Mouse (Mus musculus) neural tube, embryonic 10.5 days (tissue): ENCODE measurements around the gene Plk1.

Experiments
- DNase-seq: peaks from one replicate; pipeline ENCODE4 v3.0.0-alpha.2; 2017; ENCODE audit warnings: low spot score; ENCODE audit errors: extremely low spot score

The Plk1 gene

DNA sequence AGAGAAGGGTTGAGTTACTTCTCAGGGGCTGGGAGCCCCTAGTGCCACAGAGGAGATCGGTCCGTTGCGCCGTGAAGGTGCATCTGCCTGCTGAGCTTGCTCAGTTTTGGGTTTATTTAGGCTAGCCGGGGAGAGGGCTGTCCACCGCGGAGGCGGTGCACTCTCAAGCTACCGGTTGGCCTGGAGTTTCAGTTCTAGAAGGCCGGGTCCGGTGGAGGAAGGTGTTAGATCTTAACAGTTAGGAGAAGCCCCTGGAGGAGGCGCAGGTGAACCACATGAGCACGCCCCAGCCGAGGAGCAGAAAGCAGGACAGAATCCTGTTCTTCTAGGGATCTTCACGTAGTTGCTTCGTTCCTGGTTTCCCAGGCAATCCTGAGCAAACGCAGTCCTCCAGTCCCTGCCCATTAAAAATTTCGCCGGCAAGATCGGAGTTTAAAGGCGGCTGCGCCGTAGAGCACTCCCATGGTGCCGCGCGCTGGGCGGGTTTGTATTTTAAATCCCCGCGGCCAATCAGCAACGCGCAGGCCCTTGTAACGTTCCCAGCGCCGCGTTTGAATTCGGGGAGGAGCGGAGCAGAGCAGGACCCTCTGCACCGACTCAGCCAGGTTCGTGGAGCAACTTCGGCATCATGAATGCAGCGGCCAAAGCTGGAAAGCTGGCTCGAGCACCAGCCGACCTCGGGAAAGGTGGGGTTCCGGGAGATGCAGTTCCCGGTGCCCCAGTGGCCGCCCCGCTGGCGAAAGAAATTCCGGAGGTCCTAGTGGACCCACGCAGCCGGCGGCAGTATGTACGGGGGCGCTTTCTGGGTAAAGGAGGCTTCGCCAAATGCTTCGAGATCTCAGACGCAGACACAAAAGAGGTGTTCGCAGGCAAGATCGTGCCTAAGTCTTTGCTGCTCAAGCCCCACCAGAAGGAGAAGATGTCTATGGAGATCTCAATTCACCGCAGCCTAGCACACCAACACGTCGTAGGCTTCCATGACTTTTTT, at the start of gene Plk1:
Plk1 (plus strand) TSS at position 525 of the 988 bp plus-strand sequence.
- DNase-seq = peak; percentile 88

DNA sequence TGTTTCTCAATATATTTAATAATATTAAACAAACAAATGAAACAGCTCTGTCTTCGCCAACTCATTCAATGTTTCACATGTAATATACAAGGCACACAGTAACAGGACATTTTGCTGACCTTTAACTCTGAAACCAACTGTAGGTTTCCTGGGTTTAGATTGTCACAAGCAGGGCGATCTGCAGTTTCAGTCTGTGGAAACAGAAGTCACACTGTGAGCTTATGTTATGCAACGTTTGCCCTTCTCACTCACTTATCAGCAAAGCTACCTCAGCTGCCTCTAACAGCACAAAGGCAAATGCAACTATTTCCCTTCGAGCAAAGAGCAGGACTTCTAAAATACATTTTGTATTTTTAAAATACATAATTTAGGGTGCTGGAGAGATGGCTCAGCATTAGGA, 35.7 kb upstream of the Plk1 start:
- no peak for DNase-seq

DNA sequence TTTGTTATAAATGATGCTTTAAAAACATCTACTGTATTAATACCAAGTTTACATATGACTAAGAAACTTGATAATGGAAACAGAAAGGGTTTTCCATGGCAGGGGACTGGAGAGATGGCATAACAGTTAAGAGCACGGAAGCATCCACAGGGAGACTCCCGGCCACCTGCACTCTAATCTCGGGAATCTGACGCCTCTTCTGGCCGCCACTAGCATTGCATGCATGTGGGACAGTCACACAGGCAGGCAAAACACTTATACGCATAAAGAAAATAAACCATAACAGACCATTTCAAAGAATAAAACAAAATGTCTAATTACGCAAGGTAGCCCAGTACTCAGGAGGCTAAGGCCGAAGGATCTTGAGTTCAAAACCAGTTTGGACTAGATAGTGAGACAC, 33.6 kb upstream of the Plk1 start:
- DNase-seq = no peak

DNA sequence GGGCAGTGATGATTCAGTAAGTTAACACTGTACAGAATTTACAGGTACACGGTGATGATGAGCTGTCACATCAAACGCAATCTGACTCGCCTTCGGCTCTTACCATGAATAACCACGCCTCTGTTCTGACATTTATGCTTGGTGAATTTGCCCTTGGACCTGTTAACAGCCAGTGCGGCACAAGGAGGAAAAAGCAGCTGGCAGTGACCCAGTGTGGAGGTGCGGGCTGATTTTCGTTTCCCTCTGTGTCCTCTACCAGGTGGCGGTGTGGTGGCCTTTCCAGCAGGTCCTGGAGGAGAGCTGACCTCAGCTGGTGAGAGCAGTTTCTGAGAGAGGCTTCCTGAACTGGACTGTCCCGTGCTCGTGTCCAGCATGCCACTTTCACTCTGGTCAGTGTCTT, 32.3 kb upstream of the Plk1 start:
- no peak for DNase-seq

- no peak for DNase-seq
Measured at GRCm38 (mm10) chr7:122131834-122132233, 27.4 kb upstream of the Plk1 start.

DNA sequence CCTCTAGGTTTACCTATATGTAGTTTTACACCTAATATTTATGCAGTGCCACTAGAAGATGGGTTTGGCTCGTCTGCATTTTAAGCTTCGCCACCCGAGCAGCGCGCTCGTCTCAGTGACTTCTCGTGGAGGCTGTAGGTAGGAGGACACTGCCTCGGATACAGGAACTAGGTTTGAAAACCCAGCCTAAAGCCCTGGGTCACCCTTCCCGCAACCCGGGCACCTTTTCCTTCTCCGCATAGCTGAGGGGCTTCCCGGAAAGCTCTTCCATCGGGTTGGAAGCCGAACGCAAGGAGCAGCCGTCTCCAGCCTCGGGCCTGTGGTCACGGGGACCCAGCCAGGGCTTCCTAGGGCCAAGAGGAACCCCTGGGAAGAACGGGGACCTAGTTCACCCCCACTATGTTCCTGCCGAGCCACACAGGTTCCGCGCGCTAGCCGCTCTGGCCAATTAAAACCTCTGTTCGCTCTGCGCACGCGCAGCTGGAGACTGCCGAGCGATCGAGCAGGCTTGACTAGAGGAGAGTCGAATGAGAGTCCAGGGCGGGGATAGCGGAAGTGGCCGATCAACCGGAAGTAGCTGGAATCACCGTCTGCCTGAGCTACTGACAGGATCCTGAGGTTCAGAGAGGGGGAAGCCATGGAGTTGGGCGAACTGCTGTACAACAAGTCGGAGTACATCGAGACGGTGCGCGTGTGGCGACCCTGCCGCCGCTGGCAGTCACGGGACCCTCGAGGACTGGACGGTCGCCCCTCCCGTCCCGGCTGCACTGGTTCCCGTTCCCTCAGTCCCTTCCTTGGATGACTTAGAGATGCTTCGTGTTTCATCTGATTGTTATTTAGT, 26.5 kb upstream of the Plk1 start, which contains the start of the genes Palb2 and Dctn5:
Palb2 (minus strand) TSS at position 489 of the 841 bp plus-strand sequence.
Dctn5 (plus strand) TSS at position 545 of the 841 bp plus-strand sequence.
- peak; percentile 100 for DNase-seq

GRCm38 (mm10) chr7:122133338-122133625, 26.0 kb upstream of the Plk1 start:
- DNase-seq = no peak

- peak; percentile 27 for DNase-seq
Measured at GRCm38 (mm10) chr7:122135070-122135469, 24.2 kb upstream of the Plk1 start.

DNA sequence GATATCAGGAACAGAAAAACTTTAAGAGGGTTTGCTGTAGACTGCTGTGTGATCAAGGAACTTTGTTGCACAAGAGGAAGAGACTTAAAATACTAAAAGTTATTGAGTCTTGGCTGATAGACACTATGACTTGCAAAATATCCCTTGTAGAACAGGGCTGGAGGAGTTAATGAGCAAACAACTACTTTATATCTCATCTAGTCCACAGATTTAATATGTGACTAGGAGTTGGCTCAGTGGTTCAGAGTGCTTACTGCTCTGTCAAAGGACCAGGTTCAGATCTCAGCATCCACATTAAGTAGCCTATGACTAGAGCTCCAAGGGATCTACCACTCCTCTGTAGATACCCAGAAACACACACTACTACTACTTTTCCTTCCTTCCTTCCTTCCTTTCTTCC, 22.2 kb upstream of the Plk1 start:
- DNase-seq = no peak

DNA sequence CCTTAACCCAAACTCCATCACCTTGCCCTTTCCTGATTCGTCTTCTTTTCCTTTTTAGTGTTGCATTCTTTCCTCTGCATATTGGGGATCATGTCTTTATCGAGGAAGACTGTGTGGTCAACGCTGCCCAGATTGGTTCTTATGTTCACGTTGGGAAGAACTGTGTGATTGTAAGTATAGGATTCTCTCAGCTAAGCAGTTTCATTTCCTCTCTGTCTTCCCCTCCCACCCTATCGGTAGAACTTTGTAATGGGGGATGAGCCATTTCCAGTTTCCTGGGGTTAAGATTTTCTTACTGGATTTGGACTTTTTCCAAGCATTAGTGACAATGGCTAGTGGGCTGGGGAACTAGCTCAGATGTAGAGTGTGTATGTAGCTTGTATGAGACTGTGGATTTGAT, 21.0 kb upstream of the Plk1 start:
- no peak for DNase-seq

DNA sequence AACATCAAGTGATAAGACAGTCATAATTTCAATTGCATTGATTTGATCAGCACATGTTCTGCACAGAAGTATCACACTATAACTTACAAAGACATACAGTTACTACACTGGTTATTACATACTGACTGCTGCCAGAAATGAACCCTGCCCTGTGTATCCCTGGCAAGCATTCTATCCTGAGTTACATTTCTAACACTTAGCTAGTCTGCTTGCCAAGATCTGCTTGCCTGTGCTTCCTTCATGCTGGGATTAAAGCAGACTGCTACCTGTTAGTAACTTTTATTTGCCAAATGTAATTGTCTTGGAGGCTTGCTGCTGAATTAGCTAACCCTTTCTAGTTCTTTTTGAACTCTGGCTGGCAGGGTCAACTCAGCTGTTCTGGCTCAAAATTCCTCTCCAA, 18.2 kb upstream of the Plk1 start:
- no peak for DNase-seq

DNA sequence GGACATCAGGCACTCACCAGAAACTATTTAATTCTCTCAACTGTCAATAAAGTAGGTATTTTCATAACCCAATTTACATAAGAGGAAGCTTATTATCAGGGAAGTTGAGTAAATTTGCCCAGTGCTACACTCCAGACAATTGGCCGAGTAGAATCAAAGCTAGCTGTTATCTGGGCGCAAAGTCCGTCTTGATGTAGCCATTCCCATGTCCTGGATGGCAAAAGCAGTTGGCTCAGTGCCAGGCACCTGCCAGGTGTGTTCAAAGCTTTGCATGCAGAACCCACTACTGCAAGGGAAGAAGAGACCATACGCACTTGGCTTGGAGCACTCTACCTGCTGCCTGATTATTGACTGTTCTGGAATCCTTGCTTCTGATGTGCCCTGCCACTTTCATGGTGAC, 6.8 kb upstream of the Plk1 start:
- no peak for DNase-seq

GRCm38 (mm10) chr7:122158488-122158887, 751 bp upstream of the Plk1 start:
- DNase-seq = no peak

- DNase-seq = peak; percentile 44
Measured at GRCm38 (mm10) chr7:122160037-122160436, 798 bp downstream of the Plk1 start.

DNA sequence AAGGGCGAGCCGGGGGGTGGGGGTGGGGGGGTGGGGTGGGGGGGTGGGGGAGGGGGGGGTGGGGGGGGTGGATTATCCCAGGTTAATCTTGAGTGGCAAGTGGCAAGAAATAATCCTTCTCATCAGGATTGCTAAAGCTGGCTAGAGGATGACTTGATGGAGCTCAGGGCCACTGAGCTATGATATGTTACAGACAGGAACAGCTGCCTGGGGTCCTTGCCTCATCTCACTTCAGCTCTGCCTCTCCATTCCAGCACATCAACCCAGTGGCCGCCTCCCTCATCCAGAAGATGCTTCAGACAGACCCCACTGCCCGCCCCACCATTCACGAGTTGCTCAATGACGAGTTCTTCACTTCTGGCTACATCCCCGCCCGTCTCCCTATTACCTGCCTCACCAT, 4.5 kb downstream of the Plk1 start:
- no peak for DNase-seq

- no peak for DNase-seq
Measured at GRCm38 (mm10) chr7:122167203-122167602, 8.0 kb downstream of the Plk1 start.

DNA sequence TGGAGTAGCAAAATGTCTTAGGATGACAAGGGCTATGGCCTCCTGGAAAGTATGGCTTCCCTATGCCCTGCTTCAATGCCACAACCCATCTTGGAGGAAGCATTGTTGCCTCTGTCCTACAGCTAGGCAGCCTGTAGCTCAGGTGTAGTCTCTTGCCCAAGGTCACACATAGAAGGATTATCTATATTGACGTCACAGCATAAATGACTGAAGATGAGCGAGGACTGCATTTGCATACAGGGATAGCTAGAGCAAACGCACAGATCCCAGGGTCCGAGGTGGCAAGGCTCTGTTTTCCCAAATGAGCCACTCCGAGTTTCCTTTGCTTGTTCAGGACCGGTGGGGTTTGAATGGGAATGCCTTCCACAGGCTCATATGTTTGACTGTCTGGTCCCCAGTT, 11.5 kb downstream of the Plk1 start:
- DNase-seq = no peak

DNA sequence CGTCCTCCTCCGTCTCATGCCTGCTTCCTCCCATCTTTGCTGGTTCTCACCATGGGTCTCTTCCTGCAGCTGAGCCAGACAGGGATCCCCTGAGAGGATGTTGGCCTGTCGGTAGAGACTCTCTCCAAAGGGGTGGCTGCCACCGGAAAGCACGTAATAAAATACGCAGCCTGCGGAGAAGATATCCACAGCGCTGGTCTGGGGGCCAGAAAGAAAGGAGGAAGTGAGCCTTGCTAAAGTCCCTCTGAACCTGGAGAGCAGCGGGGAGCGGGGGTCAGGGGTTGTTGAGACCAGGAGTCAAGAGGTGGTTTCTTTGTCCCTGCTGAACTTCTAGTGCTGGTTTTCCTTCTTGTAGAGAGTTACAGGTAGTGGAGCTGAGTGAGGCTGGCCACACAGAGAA, 12.4 kb downstream of the Plk1 start:
- no peak for DNase-seq

DNA sequence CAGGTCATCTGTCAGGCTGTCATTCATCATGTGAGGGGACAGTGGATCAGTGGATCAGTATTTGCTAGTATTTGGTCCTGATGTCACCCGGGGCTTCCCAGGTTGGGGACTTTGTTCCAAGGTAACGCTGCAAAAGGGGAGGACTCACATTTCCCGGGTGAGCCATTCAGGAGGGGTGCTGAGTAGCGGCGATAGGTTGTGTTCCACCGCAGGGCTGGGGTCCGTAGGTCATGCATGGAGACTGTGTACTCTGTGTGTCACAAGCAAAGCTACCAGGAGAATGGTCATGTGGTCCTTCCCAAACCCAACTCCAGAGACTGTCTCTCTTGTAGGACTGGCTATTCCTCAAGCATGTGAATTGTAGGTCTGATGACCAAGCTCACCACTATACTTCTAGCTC, 21.5 kb downstream of the Plk1 start:
- DNase-seq = no peak

DNA sequence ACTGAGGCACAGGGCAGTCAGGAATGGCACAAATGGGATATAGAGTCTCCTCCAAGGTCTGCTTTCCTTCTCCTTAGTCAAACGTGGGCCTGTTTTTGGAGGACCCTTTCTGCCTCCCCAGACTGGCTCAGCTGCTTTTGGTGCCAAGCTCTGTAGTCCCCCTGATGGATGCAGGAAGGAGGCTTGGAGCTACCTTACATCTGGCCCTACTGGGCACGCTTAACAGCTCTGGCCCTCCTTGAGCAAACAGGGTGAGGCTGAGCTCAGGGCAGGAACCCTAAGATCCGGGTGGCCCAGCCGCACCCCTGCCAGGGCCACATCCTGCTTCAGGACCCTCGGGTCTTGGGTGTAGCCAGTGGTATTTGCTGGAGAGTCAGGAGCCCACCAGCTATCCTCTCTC, 25.3 kb downstream of the Plk1 start:
- no peak for DNase-seq

DNA sequence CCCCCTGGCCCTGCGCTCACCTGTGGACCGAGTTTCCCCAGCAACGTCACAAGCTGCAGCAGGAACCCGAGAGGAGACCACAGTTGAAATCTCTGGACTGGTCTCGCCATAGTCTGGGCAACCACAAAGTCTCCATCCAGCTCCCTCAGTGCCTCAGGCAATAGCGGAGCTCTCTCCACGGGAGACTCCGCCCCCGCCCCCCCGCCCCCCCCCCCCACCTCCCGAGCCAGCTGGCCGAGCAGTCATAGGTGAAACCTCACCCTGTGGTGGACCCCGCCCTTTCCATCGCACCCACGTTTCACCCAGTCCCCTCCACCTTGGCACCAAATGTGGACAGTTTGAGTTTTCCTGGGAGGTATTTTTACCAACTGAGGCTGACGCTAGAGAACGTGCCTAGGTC, 26.8 kb downstream of the Plk1 start, which contains the start of gene Ern2:
Ern2 (minus strand) TSS at position 165 of the 400 bp plus-strand sequence.
- no peak for DNase-seq

DNA sequence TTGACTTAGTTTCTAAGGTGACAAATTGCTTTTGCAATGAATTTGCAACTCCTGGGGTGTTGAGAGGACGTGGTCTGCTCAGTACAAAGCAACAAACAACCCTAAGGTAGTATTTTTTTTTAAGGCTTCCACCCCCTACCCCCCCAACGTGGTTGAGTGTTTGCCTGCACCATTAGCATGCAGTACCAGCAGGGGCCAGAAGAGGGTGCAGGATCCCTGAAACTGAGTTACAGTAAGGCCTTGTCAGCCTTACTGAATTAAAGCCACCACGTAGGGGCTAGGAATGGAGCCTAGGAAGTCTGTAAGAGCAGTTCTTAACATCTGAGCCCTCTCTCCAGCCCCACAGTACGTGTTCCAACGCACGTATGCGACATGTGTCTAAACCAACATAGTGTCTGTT, 30.2 kb downstream of the Plk1 start:
- DNase-seq = peak; percentile 77
